Mouse (Mus musculus): Measurements from ENCODE around the gene Gm21974. TPM values are rescaled to one million over a fixed set of nuclear protein-coding genes. Genes with fewer than 3 reads are reported as not detected.

Gene Gm21974
- polyA plus RNA-seq, 1 experiment from 2014 or later = not detected

- H3K4me3 ChIP-seq (ENCODE audit: low read depth, low read length) = peak overlapping the region; percentile 53
- peak overlapping the region; percentile 63 for H3K4me2 ChIP-seq (replicated peaks; ENCODE audit: low read depth, low read length)
- H3K9me3 ChIP-seq (ENCODE audit: low read length) = no peaks in the 10 kb centered on the region
- peak overlapping the region; percentile 82 for H3K9ac ChIP-seq (replicated peaks; ENCODE audit: low read depth)
- 70% methylated on average over 11 of the region's 11 CpGs for WGBS
- ATAC-seq (no peak), DNase-seq (ENCODE audit: low spot score) (no peak)
- H3K27ac ChIP-seq (ENCODE audit: low read length) = peak overlapping the region; percentile 95
- TF ChIP-seq CTCF (IDR thresholded peaks at IDR 0.05) = no peak
- no peak for TF ChIP-seq EP300 (IDR thresholded peaks at IDR 0.05)
- no peaks in the 10 kb centered on the region for H3K27me3 ChIP-seq (replicated peaks; ENCODE audit: insufficient read depth, low read length)
- H3K4me1 ChIP-seq (ENCODE audit: insufficient read depth, low read depth, low read length) = peaks cover 4% of the 10 kb centered on the region; the same call in 1 of the 2 replicates
- H3K36me3 ChIP-seq (ENCODE audit: insufficient read depth, low read length) = 0 out of 2 replicates have a peak, but pooled peaks cover 12% of the 10 kb centered on the region
Observed at GRCm38 (mm10) chr7:127927726-127928125, 32.5 kb upstream of the Gm21974 start.

- TF ChIP-seq EP300 (IDR thresholded peaks at IDR 0.05) (no peak), CTCF (IDR thresholded peaks at IDR 0.05) (no peak)
- H3K4me1 ChIP-seq (ENCODE audit: insufficient read depth, low read depth, low read length) = peaks cover 8% of the 10 kb centered on the region; the same call in 1 of the 2 replicates
- DNase-seq (ENCODE audit: low spot score) = no peak
- ATAC-seq = no peak
- H3K4me2 ChIP-seq (replicated peaks; ENCODE audit: low read depth, low read length) = peak overlapping the region; percentile 63
- 66% methylated on average over 11 of the region's 11 CpGs for WGBS
- H3K27ac ChIP-seq (ENCODE audit: low read length) = peak overlapping the region; percentile 95
- no peaks in the 10 kb centered on the region for H3K27me3 ChIP-seq (replicated peaks; ENCODE audit: insufficient read depth, low read length)
- H3K4me3 ChIP-seq (ENCODE audit: low read depth, low read length) = 0 out of 2 replicates have a peak overlapping the region, but pooled peaks have one; percentile 53
- no peaks in the 10 kb centered on the region for H3K9me3 ChIP-seq (ENCODE audit: low read length)
- H3K36me3 ChIP-seq (ENCODE audit: insufficient read depth, low read length) = 0 out of 2 replicates have a peak, but pooled peaks cover 12% of the 10 kb centered on the region
- 0 out of 2 replicates have a peak overlapping the region, but pooled peaks have one; percentile 8 for H3K9ac ChIP-seq (replicated peaks; ENCODE audit: low read depth)
Observed at GRCm38 (mm10) chr7:127926846-127927245, 31.6 kb upstream of the Gm21974 start.

- WGBS = 71% methylated on average over 8 of the region's 8 CpGs
- 0 out of 2 replicates have a peak, but pooled peaks cover 12% of the 10 kb centered on the region for H3K36me3 ChIP-seq (ENCODE audit: insufficient read depth, low read length)
- 0 out of 2 replicates have a peak overlapping the region, but pooled peaks have one; percentile 16 for H3K9ac ChIP-seq (replicated peaks; ENCODE audit: low read depth)
- peak overlapping the region; percentile 95 for H3K27ac ChIP-seq (ENCODE audit: low read length)
- no peaks in the 10 kb centered on the region for H3K9me3 ChIP-seq (ENCODE audit: low read length)
- no peaks in the 10 kb centered on the region for H3K27me3 ChIP-seq (replicated peaks; ENCODE audit: insufficient read depth, low read length)
- no peak for TF ChIP-seq EP300 (IDR thresholded peaks at IDR 0.05)
- no peak for TF ChIP-seq CTCF (IDR thresholded peaks at IDR 0.05)
- DNase-seq (ENCODE audit: low spot score) = no peak
- H3K4me1 ChIP-seq (ENCODE audit: insufficient read depth, low read depth, low read length) = peaks cover 4% of the 10 kb centered on the region; the same call in 1 of the 2 replicates
- ATAC-seq = no peak
- peak overlapping the region; percentile 8; the same call in 1 of the 2 replicates for H3K4me3 ChIP-seq (ENCODE audit: low read depth, low read length)
- H3K4me2 ChIP-seq (replicated peaks; ENCODE audit: low read depth, low read length) = peak overlapping the region; percentile 63
Observed at GRCm38 (mm10) chr7:127926066-127926465, 30.8 kb upstream of the Gm21974 start.

GRCm38 (mm10) chr7:127925252-127925651 is 30.0 kb upstream of the Gm21974 start:
- Histone ChIP-seq H3K9me3 (ENCODE audit: low read length) (no peaks in the 10 kb centered on the region), H3K27me3 (replicated peaks; ENCODE audit: insufficient read depth, low read length) (no peaks in the 10 kb centered on the region), H3K4me2 (replicated peaks; ENCODE audit: low read depth, low read length) (no peak overlapping the region), H3K4me3 (ENCODE audit: low read depth, low read length) (no peak overlapping the region), H3K27ac (ENCODE audit: low read length) (peak overlapping the region; percentile 95), H3K36me3 (ENCODE audit: insufficient read depth, low read length) (0 out of 2 replicates have a peak, but pooled peaks cover 12% of the 10 kb centered on the region), H3K9ac (replicated peaks; ENCODE audit: low read depth) (no peak overlapping the region), H3K4me1 (ENCODE audit: insufficient read depth, low read depth, low read length) (peaks cover 4% of the 10 kb centered on the region; the same call in 1 of the 2 replicates)
- TF ChIP-seq EP300 (IDR thresholded peaks at IDR 0.05) (peak; percentile 95), CTCF (IDR thresholded peaks at IDR 0.05) (no peak)
- peak; percentile 95 for DNase-seq (ENCODE audit: low spot score)
- WGBS = 65% methylated on average over 5 of the region's 5 CpGs
- peak; percentile 84 for ATAC-seq

- peak overlapping the region; percentile 80 for H3K27ac ChIP-seq (ENCODE audit: low read length)
- no peak overlapping the region for H3K4me2 ChIP-seq (replicated peaks; ENCODE audit: low read depth, low read length)
- H3K36me3 ChIP-seq (ENCODE audit: insufficient read depth, low read length) = 0 out of 2 replicates have a peak, but pooled peaks cover 12% of the 10 kb centered on the region
- no peak overlapping the region for H3K9ac ChIP-seq (replicated peaks; ENCODE audit: low read depth)
- no peak for TF ChIP-seq EP300 (IDR thresholded peaks at IDR 0.05)
- no peak for TF ChIP-seq CTCF (IDR thresholded peaks at IDR 0.05)
- H3K9me3 ChIP-seq (ENCODE audit: low read length) = no peaks in the 10 kb centered on the region
- no peak for ATAC-seq
- 66% methylated on average over 5 of the region's 5 CpGs for WGBS
- no peak overlapping the region for H3K4me3 ChIP-seq (ENCODE audit: low read depth, low read length)
- DNase-seq (ENCODE audit: low spot score) = no peak
- H3K4me1 ChIP-seq (ENCODE audit: insufficient read depth, low read depth, low read length) = peaks cover 4% of the 10 kb centered on the region; the same call in 1 of the 2 replicates
- no peaks in the 10 kb centered on the region for H3K27me3 ChIP-seq (replicated peaks; ENCODE audit: insufficient read depth, low read length)
Observed at GRCm38 (mm10) chr7:127923714-127924113, 28.5 kb upstream of the Gm21974 start.

GRCm38 (mm10) chr7:127922451-127923275 is 27.4 kb upstream of the Gm21974 start:
- DNase-seq (ENCODE audit: low spot score) = peak; percentile 81
- H3K36me3 ChIP-seq (ENCODE audit: insufficient read depth, low read length) = peaks cover 12% of the 10 kb centered on the region; the same call in 1 of the 2 replicates
- no peak overlapping the region for H3K4me2 ChIP-seq (replicated peaks; ENCODE audit: low read depth, low read length)
- 47% methylated on average over 6 of the region's 6 CpGs for WGBS
- ATAC-seq = peak; percentile 42
- H3K4me3 ChIP-seq (ENCODE audit: low read depth, low read length) = no peak overlapping the region
- H3K9ac ChIP-seq (replicated peaks; ENCODE audit: low read depth) = no peak overlapping the region
- peaks cover 4% of the 10 kb centered on the region; the same call in 1 of the 2 replicates for H3K4me1 ChIP-seq (ENCODE audit: insufficient read depth, low read depth, low read length)
- H3K27ac ChIP-seq (ENCODE audit: low read length) = peak overlapping the region; percentile 80
- TF ChIP-seq EP300 (IDR thresholded peaks at IDR 0.05) (peak; percentile 60; the same call in 1 of the 2 replicates), CTCF (IDR thresholded peaks at IDR 0.05) (no peak)
- no peaks in the 10 kb centered on the region for H3K9me3 ChIP-seq (ENCODE audit: low read length)
- H3K27me3 ChIP-seq (replicated peaks; ENCODE audit: insufficient read depth, low read length) = no peaks in the 10 kb centered on the region
